Mouse (Mus musculus) CH12.LX (cell line): ENCODE results near the gene Cfc1. TPM values are rescaled to one million over a fixed set of nuclear protein-coding genes. Genes with fewer than 3 reads are reported as not detected.

Experiments
- DNase-seq: peaks from one replicate; pipeline ENCODE4 v3.0.0-alpha.2; 2013; ENCODE audit errors: extremely low read depth
- H3K27ac ChIP-seq: 2 replicates; pipeline ENCODE4 v1.5.1; 2012; ENCODE audit warnings: low read depth, mild to moderate bottlenecking, control low read depth, moderate library complexity; ENCODE audit not compliant: insufficient read depth
- H3K27me3 ChIP-seq: replicated peaks from 2 replicates; pipeline ENCODE3; 2012; ENCODE audit warnings: inconsistent platforms
- H3K36me3 ChIP-seq, 2 experiments: replicated peaks in 1 of 2; 2 replicates each; pipeline versions ENCODE3 to v1.6.1; 2012; ENCODE audit warnings: inconsistent platforms in 1 of 2, low read length in 1 of 2, mild to moderate bottlenecking in 1 of 2, mixed read lengths in 1 of 2, moderate library complexity in 1 of 2; ENCODE audit not compliant: control insufficient read depth in 1 of 2, insufficient read depth in 1 of 2
- H3K4me1 ChIP-seq, 2 experiments: 2 replicates each; pipeline ENCODE4 v1.6.1; 2012; ENCODE audit warnings: inconsistent platforms in 1 of 2, moderate library complexity in 1 of 2; ENCODE audit not compliant: insufficient read depth in 2 of 2, control insufficient read depth in 1 of 2
- H3K4me2 ChIP-seq: 2 replicates; pipeline ENCODE4 v1.6.1; 2012; ENCODE audit warnings: low read depth, mild to moderate bottlenecking, control low read depth; ENCODE audit not compliant: poor library complexity, insufficient read depth, severe bottlenecking
- H3K4me3 ChIP-seq, 3 experiments: fragments of 150-350 bp in 1 of 3; sonication (generic) in 1 of 3; replicated peaks in 1 of 3; 2 replicates each; pipeline versions ENCODE3 to v1.5.1; 2011 to 2012; ENCODE audit warnings: low read depth in 2 of 3, low read length in 2 of 3, mild to moderate bottlenecking in 2 of 3, moderate library complexity in 2 of 3, control low read depth in 1 of 3, improper control_type of control experiment in 1 of 3, inconsistent platforms in 1 of 3, mixed read lengths in 1 of 3; ENCODE audit not compliant: poor library complexity in 1 of 3
- H3K79me2 ChIP-seq: replicated peaks from 2 replicates; pipeline ENCODE4 v1.6.1; 2012; ENCODE audit warnings: mild to moderate bottlenecking, moderate library complexity; ENCODE audit not compliant: control insufficient read depth, poor library complexity, insufficient read depth, severe bottlenecking; ENCODE audit errors: extremely low read depth
- H3K9ac ChIP-seq: 2 replicates; pipeline ENCODE4 v1.6.1; 2012; ENCODE audit warnings: low read depth, mild to moderate bottlenecking, control low read depth, moderate library complexity; ENCODE audit not compliant: insufficient read depth
- H3K9me3 ChIP-seq: replicated peaks from 2 replicates; pipeline ENCODE3; 2012; ENCODE audit warnings: low read length, inconsistent platforms, mixed read lengths
- BHLHE40 ChIP-seq: IDR thresholded peaks from 2 replicates; pipeline ENCODE4 v1.6.1; 2011; ENCODE audit warnings: mild to moderate bottlenecking, low read depth, low read length, improper control_type of control experiment
- CHD2 ChIP-seq: IDR thresholded peaks from 2 replicates; pipeline ENCODE4 v1.6.1; 2011; ENCODE audit warnings: low read length, improper control_type of control experiment
- CTCF ChIP-seq, 2 experiments: IDR thresholded peaks in 1 of 2; conservative IDR thresholded peaks in 1 of 2; 2 replicates each; pipeline ENCODE4 v1.5.1; 2011 to 2012; ENCODE audit warnings: low read depth in 2 of 2, low read length in 2 of 2, improper control_type of control experiment in 1 of 2, inconsistent platforms in 1 of 2, mild to moderate bottlenecking in 1 of 2, moderate library complexity in 1 of 2
- ELF1 ChIP-seq: IDR thresholded peaks from 2 replicates; pipeline ENCODE4 v1.6.1; 2014; ENCODE audit warnings: low read depth, mild to moderate bottlenecking, inconsistent platforms, low read length, improper control_type of control experiment
- ETS1 ChIP-seq: conservative IDR thresholded peaks from 2 replicates; pipeline ENCODE4 v1.6.1; 2012; ENCODE audit warnings: low read depth, mild to moderate bottlenecking, inconsistent platforms, low read length, improper control_type of control experiment, moderate library complexity
- HCFC1 ChIP-seq: IDR thresholded peaks from 2 replicates; pipeline ENCODE4 v1.6.1; 2012; ENCODE audit warnings: low read depth, mild to moderate bottlenecking, inconsistent platforms, low read length, improper control_type of control experiment
- JUN ChIP-seq: IDR thresholded peaks from 2 replicates; pipeline ENCODE4 v1.6.1; 2011; ENCODE audit warnings: low read depth, mild to moderate bottlenecking, low read length, improper control_type of control experiment, moderate library complexity; ENCODE audit not compliant: insufficient read depth
- JUND ChIP-seq: conservative IDR thresholded peaks from 2 replicates; pipeline ENCODE4 v1.6.1; 2011; ENCODE audit warnings: low read depth, low read length, improper control_type of control experiment
- KAT2A ChIP-seq: IDR thresholded peaks from 2 replicates; pipeline ENCODE4 v1.6.1; 2012; ENCODE audit warnings: low read length, improper control_type of control experiment, inconsistent platforms; ENCODE audit not compliant: insufficient replicate concordance
- MAX ChIP-seq: IDR thresholded peaks from 2 replicates; pipeline ENCODE4 v1.6.1; 2011; ENCODE audit warnings: low read length, improper control_type of control experiment
- MAZ ChIP-seq: IDR thresholded peaks from 2 replicates; pipeline ENCODE4 v1.6.1; 2012; ENCODE audit warnings: low read depth, mild to moderate bottlenecking, inconsistent platforms, low read length, improper control_type of control experiment, moderate library complexity
- MEF2A ChIP-seq: IDR thresholded peaks from 2 replicates; pipeline ENCODE4 v1.6.1; 2014; ENCODE audit warnings: low read depth, mild to moderate bottlenecking, inconsistent platforms, low read length, improper control_type of control experiment, borderline replicate concordance
- POLR2A ChIP-seq: IDR thresholded peaks from 2 replicates; pipeline ENCODE4 v1.6.1; 2011; ENCODE audit warnings: low read depth, mild to moderate bottlenecking, improper control_type of control experiment, low read length
- RCOR1 ChIP-seq: conservative IDR thresholded peaks from 2 replicates; pipeline ENCODE4 v1.6.1; 2012; ENCODE audit warnings: low read depth, mild to moderate bottlenecking, inconsistent platforms, low read length, improper control_type of control experiment
- SIN3A ChIP-seq: IDR thresholded peaks from 2 replicates; pipeline ENCODE4 v1.6.1; 2012; ENCODE audit warnings: low read length, improper control_type of control experiment, inconsistent platforms
- SMC3 ChIP-seq: IDR thresholded peaks from 2 replicates; pipeline ENCODE4 v1.6.1; 2011; ENCODE audit warnings: low read depth, low read length, improper control_type of control experiment
- TBP ChIP-seq: conservative IDR thresholded peaks from 2 replicates; pipeline ENCODE4 v1.6.1; 2011; ENCODE audit warnings: low read depth, low read length, improper control_type of control experiment
- UBTF ChIP-seq: IDR thresholded peaks from 2 replicates; pipeline ENCODE4 v1.6.1; 2012; ENCODE audit warnings: low read depth, mild to moderate bottlenecking, inconsistent platforms, low read length, improper control_type of control experiment, moderate library complexity
- USF2 ChIP-seq: conservative IDR thresholded peaks from 2 replicates; pipeline ENCODE4 v1.6.1; 2011; ENCODE audit warnings: low read depth, low read length, improper control_type of control experiment
- ZKSCAN1 ChIP-seq: IDR thresholded peaks from 2 replicates; pipeline ENCODE4 v1.6.1; 2012; ENCODE audit warnings: low read depth, inconsistent platforms, low read length, improper control_type of control experiment, borderline replicate concordance
- dilution Hi-C: fragments of 300-500 bp; cut with MboI; formaldehyde crosslinking; loops from 2 replicates; pipeline ENCODE4 v1.14.3; 2020; ENCODE audit warnings: low sequenced_read_pairs; ENCODE audit not compliant: extremely low pct_unique_long_range_greater_than_20kb, extremely low pct_ligation_motif_present
- in situ Hi-C: fragments of 300-500 bp; cut with MboI; formaldehyde crosslinking; loops from 3 replicates; pipeline ENCODE4 v1.14.3; 2019; ENCODE audit warnings: low sequenced_read_pairs, low pct_ligation_motif_present, low pct_unique_long_range_greater_than_20kb, mixed read lengths
- polyA plus RNA-seq: library from polyadenylated mRNA; unstranded; fragments of >175 nt; gene quantifications from 2 replicates; pipeline ENCODE4 v1.2.1, GENCODE M21; 2012; ENCODE audit warnings: low read depth; ENCODE audit not compliant: insufficient read length
- total RNA-seq, 2 experiments: library from RNA; depleted of rRNA; stranded (reverse); fragments of 300-350 nt in 1 of 2; fragments of >200 nt in 1 of 2; gene quantifications; 2 replicates each; pipeline ENCODE4 v1.2.3; 2012 to 2014

Cfc1 gene
- total and polyA plus RNA-seq, 3 experiments: not detected

DNA sequence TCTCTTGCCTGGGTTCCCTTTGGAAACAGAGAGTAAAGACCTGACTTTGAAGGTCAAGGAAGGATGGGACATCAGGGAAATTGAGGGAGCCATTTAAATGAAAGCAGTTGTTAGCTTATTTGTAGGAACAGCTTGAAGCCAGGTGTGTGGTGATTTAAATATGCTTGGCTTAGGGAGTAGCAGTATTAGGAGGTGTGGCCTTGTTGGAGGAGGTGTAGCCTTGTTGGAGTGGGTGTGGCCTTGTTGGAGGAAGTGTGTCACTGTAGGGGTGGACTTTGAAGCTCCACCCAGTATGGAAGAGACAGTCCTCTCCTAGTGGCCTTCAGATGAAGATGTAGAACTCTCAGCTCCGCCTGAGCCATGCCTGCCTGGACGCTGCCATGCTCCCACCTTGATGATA is 34.4 kb downstream of the Cfc1 start:
- dilution Hi-C loops (no loop called here), in situ Hi-C loops (no loop called here)
- H3K27ac ChIP-seq: no peak overlapping the region
- H3K27me3 ChIP-seq: no peaks in the 10 kb centered on the region
- TF ChIP-seq SMC3 (no peak), ELF1 (no peak), JUND (no peak), ETS1 (no peak), JUN (no peak), TBP (no peak), BHLHE40 (no peak), CTCF (conservative IDR thresholded peaks at IDR 0.05 in 1 of 2, IDR thresholded peaks at IDR 0.05 in 1 of 2; ENCODE audit: low read depth in 2 of 2, low read length in 2 of 2) (no peak), MAX (no peak), KAT2A (no peak), CHD2 (no peak), RCOR1 (no peak), SIN3A (no peak), POLR2A (no peak), MAZ (no peak), USF2 (no peak), MEF2A (no peak)
- no peaks in the 10 kb centered on the region for H3K79me2 ChIP-seq
- H3K4me3 ChIP-seq: no peak overlapping the region
- H3K9ac ChIP-seq: no peak overlapping the region
- peaks cover 4 to 6% of the 10 kb centered on the region in 2 experiments for H3K4me1 ChIP-seq
- no peaks in the 10 kb centered on the region for H3K36me3 ChIP-seq
- no peak overlapping the region for H3K4me2 ChIP-seq
- no peak for DNase-seq
- no peaks in the 10 kb centered on the region for H3K9me3 ChIP-seq

DNA sequence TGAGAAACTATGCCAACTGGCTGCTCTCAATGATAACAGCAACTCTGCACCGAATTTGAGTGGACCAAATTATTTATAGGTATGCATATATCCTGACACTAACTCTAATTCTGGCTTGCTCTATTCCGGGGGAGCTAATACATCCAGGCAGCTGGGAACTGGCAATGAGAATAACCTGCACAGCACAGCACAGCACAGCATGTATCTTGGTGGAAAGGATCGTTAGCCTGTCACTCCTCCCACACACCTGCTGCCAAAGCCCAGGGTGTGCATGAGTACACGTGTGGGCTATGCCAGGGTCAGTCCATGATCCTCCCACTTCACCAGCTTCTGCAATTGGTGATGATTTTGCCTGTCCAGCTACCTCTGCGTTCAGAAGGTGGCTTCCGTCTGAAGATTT is 36.0 kb downstream of the Cfc1 start:
- Histone ChIP-seq H3K27me3 (no peaks in the 10 kb centered on the region), H3K27ac (no peak overlapping the region), H3K4me1 (peaks cover 4 to 6% of the 10 kb centered on the region in 2 experiments), H3K9me3 (no peaks in the 10 kb centered on the region), H3K4me2 (no peak overlapping the region), H3K4me3 (no peak overlapping the region), H3K36me3 (no peaks in the 10 kb centered on the region), H3K79me2 (no peaks in the 10 kb centered on the region), H3K9ac (no peak overlapping the region)
- TF ChIP-seq SIN3A: no peak
- no peak for TF ChIP-seq UBTF
- no peak for TF ChIP-seq HCFC1
- TF ChIP-seq ZKSCAN1: no peak
- in situ Hi-C loops: no loop called here
- dilution Hi-C loops: no loop called here
- DNase-seq: no peak
